Mouse (Mus musculus): Measurements from ENCODE around the gene Olfr170. TPM values are rescaled to one million over a fixed set of nuclear protein-coding genes. Genes with fewer than 3 reads are reported as not detected.
"Not testable (repeated sequence)": the region's sequence is repeated elsewhere in the genome, so short reads cannot be mapped to it uniquely, and the experiment has no call there.

The Olfr170 gene
- polyA plus RNA-seq (2012; rRNA removed): not detected in 2 replicates

GRCm38 (mm10) chr16:19611782-19612181 is at the start of gene Olfr170:
Gene Olfr170 (minus strand): TSS chr16:19611882.
- H3K27me3 ChIP-seq (ENCODE audit: control insufficient read depth, insufficient read depth, low read length); H3K27ac ChIP-seq (ENCODE audit: insufficient read depth, low read length); H3K4me1 ChIP-seq (ENCODE audit: control insufficient read depth, insufficient read depth, low read length); H3K4me3 ChIP-seq (replicated peaks; ENCODE audit: insufficient read depth, low read depth, low read length); DNase-seq: not testable (repeated sequence)
- 64% methylated on average over 2 of the region's 2 CpGs for WGBS

GRCm38 (mm10) chr16:19629816-19630215 is 18.1 kb upstream of the Olfr170 start, which contains the start of gene Olfr171:
Gene Olfr171 (minus strand): TSS chr16:19629916.
- no peak for TF ChIP-seq CTCF (IDR thresholded peaks at IDR 0.05; ENCODE audit: borderline replicate concordance, insufficient read depth, low read depth, low read length)
- TF ChIP-seq POLR2A (IDR thresholded peaks at IDR 0.05; ENCODE audit: borderline replicate concordance, insufficient read depth, low read length): no peak
- no peak within 1 kb of the TSS for H3K27ac ChIP-seq (ENCODE audit: insufficient read depth, low read length)
- 80% methylated on average over 1 of the region's 1 CpGs for WGBS
- DNase-seq: no peak
- no peaks in the 10 kb centered on the region for H3K4me1 ChIP-seq (ENCODE audit: control insufficient read depth, insufficient read depth, low read length)
- H3K4me3 ChIP-seq (replicated peaks; ENCODE audit: insufficient read depth, low read depth, low read length): no peak within 1 kb of the TSS
- H3K27me3 ChIP-seq (ENCODE audit: control insufficient read depth, insufficient read depth, low read length): no peaks in the 10 kb centered on the region

DNA sequence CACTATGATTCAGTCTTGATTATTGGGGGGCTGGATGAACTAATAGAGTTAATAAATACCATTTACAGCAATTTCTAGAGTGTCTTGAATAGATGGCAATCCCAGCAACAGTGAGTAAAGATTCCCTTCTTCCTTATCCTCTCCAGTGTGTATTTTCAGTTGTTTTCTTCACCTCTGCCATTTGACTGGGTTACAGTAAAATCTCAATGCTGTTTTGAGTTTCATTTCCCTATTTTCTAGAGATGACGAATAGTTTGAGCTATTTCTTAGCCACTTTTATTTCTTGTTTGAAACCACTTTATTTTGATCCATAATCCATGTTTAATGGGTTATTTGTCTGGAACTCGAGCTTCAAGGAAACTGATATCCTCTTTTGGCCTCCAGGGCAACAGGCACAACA is 8.5 kb downstream of the Olfr170 start:
- WGBS: 53% methylated on average over 2 of the region's 2 CpGs
- TF ChIP-seq CTCF (IDR thresholded peaks at IDR 0.05; ENCODE audit: borderline replicate concordance, insufficient read depth, low read depth, low read length) (no peak), POLR2A (IDR thresholded peaks at IDR 0.05; ENCODE audit: borderline replicate concordance, insufficient read depth, low read length) (no peak)
- Histone ChIP-seq H3K27ac (ENCODE audit: insufficient read depth, low read length) (no peak overlapping the region), H3K4me1 (ENCODE audit: control insufficient read depth, insufficient read depth, low read length) (no peaks in the 10 kb centered on the region), H3K4me3 (replicated peaks; ENCODE audit: insufficient read depth, low read depth, low read length) (no peak overlapping the region), H3K27me3 (ENCODE audit: control insufficient read depth, insufficient read depth, low read length) (no peaks in the 10 kb centered on the region)
- DNase-seq: no peak

- not testable (repeated sequence) for H3K27ac ChIP-seq (ENCODE audit: insufficient read depth, low read length); H3K27me3 ChIP-seq (ENCODE audit: control insufficient read depth, insufficient read depth, low read length); H3K4me3 ChIP-seq (replicated peaks; ENCODE audit: insufficient read depth, low read depth, low read length); DNase-seq; H3K4me1 ChIP-seq (ENCODE audit: control insufficient read depth, insufficient read depth, low read length)
- WGBS: 70% methylated on average over 2 of the region's 2 CpGs
Observed at GRCm38 (mm10) chr16:19571709-19572108, 40.0 kb downstream of the Olfr170 start, which contains the start of gene Olfr169. Gene Olfr169 (minus strand): TSS chr16:19571809.

Other genes with a start within 250 kb of the Olfr170 start
- gene Olfr165, start 188.7 kb downstream of the Olfr170 start, polyA plus RNA-seq (2012; rRNA removed): not detected in 2 replicates
- not detected in 2 replicates for gene Olfr166, start 128.2 kb downstream of the Olfr170 start, polyA plus RNA-seq (2012; rRNA removed)
- not detected in 2 replicates for gene Olfr167, start 89.6 kb downstream of the Olfr170 start, polyA plus RNA-seq (2012; rRNA removed)
- gene Olfr168, start 76.3 kb downstream of the Olfr170 start, polyA plus RNA-seq (2012; rRNA removed): not detected in 2 replicates
- gene Olfr169, start 40.1 kb downstream of the Olfr170 start, polyA plus RNA-seq (2012; rRNA removed): not detected in 2 replicates
- gene Olfr171, start 18.0 kb upstream of the Olfr170 start, polyA plus RNA-seq (2012; rRNA removed): not detected in 2 replicates
- not detected in 2 replicates for gene Lamp3, start 94.5 kb upstream of the Olfr170 start, polyA plus RNA-seq (2012; rRNA removed)
- 5.1 and 7.2 TPM in 2 replicates for gene B3gnt5, start 148.3 kb upstream of the Olfr170 start, polyA plus RNA-seq (2012; rRNA removed)

Measured in cerebellum, adult 2 months (tissue).